Mouse (Mus musculus) CH12.LX (cell line): ENCODE measurements at regions not wholly inside any gene's neighbourhood (a gene's known extent, or its start where the extent isn't known, plus 50 kb on each side); places are given as distances from the start of the nearest gene placed in this dataset.

Source experiments
- DNase-seq: peaks from one replicate; pipeline ENCODE4 v3.0.0-alpha.2; 2013; ENCODE audit errors: extremely low read depth
- H3K27ac ChIP-seq: 2 replicates; pipeline ENCODE4 v1.5.1; 2012; ENCODE audit warnings: low read depth, mild to moderate bottlenecking, control low read depth, moderate library complexity; ENCODE audit not compliant: insufficient read depth
- H3K27me3 ChIP-seq: replicated peaks from 2 replicates; pipeline ENCODE3; 2012; ENCODE audit warnings: inconsistent platforms
- H3K36me3 ChIP-seq, 2 experiments: replicated peaks in 1 of 2; 2 replicates each; pipeline versions ENCODE3 to v1.6.1; 2012; ENCODE audit warnings: inconsistent platforms in 1 of 2, low read length in 1 of 2, mild to moderate bottlenecking in 1 of 2, mixed read lengths in 1 of 2, moderate library complexity in 1 of 2; ENCODE audit not compliant: control insufficient read depth in 1 of 2, insufficient read depth in 1 of 2
- H3K4me1 ChIP-seq, 2 experiments: 2 replicates each; pipeline ENCODE4 v1.6.1; 2012; ENCODE audit warnings: inconsistent platforms in 1 of 2, moderate library complexity in 1 of 2; ENCODE audit not compliant: insufficient read depth in 2 of 2, control insufficient read depth in 1 of 2
- H3K4me2 ChIP-seq: 2 replicates; pipeline ENCODE4 v1.6.1; 2012; ENCODE audit warnings: low read depth, mild to moderate bottlenecking, control low read depth; ENCODE audit not compliant: poor library complexity, insufficient read depth, severe bottlenecking
- H3K4me3 ChIP-seq, 3 experiments: fragments of 150-350 bp in 1 of 3; sonication (generic) in 1 of 3; replicated peaks in 1 of 3; 2 replicates each; pipeline versions ENCODE3 to v1.5.1; 2011 to 2012; ENCODE audit warnings: low read depth in 2 of 3, low read length in 2 of 3, mild to moderate bottlenecking in 2 of 3, moderate library complexity in 2 of 3, control low read depth in 1 of 3, improper control_type of control experiment in 1 of 3, inconsistent platforms in 1 of 3, mixed read lengths in 1 of 3; ENCODE audit not compliant: poor library complexity in 1 of 3
- H3K79me2 ChIP-seq: replicated peaks from 2 replicates; pipeline ENCODE4 v1.6.1; 2012; ENCODE audit warnings: mild to moderate bottlenecking, moderate library complexity; ENCODE audit not compliant: control insufficient read depth, poor library complexity, insufficient read depth, severe bottlenecking; ENCODE audit errors: extremely low read depth
- H3K9ac ChIP-seq: 2 replicates; pipeline ENCODE4 v1.6.1; 2012; ENCODE audit warnings: low read depth, mild to moderate bottlenecking, control low read depth, moderate library complexity; ENCODE audit not compliant: insufficient read depth
- H3K9me3 ChIP-seq: replicated peaks from 2 replicates; pipeline ENCODE3; 2012; ENCODE audit warnings: low read length, inconsistent platforms, mixed read lengths
- CHD2 ChIP-seq: IDR thresholded peaks from 2 replicates; pipeline ENCODE4 v1.6.1; 2011; ENCODE audit warnings: low read length, improper control_type of control experiment
- E2F4 ChIP-seq: IDR thresholded peaks from 2 replicates; pipeline ENCODE4 v1.6.1; 2011; ENCODE audit warnings: low read depth, low read length, improper control_type of control experiment; ENCODE audit not compliant: insufficient replicate concordance
- GABPA ChIP-seq: IDR thresholded peaks from 2 replicates; pipeline ENCODE4 v1.6.1; 2012; ENCODE audit warnings: low read depth, low read length, improper control_type of control experiment, inconsistent platforms; ENCODE audit not compliant: insufficient replicate concordance
- HCFC1 ChIP-seq: IDR thresholded peaks from 2 replicates; pipeline ENCODE4 v1.6.1; 2012; ENCODE audit warnings: low read depth, mild to moderate bottlenecking, inconsistent platforms, low read length, improper control_type of control experiment
- JUND ChIP-seq: conservative IDR thresholded peaks from 2 replicates; pipeline ENCODE4 v1.6.1; 2011; ENCODE audit warnings: low read depth, low read length, improper control_type of control experiment
- KAT2A ChIP-seq: IDR thresholded peaks from 2 replicates; pipeline ENCODE4 v1.6.1; 2012; ENCODE audit warnings: low read length, improper control_type of control experiment, inconsistent platforms; ENCODE audit not compliant: insufficient replicate concordance
- MAX ChIP-seq: IDR thresholded peaks from 2 replicates; pipeline ENCODE4 v1.6.1; 2011; ENCODE audit warnings: low read length, improper control_type of control experiment
- MAZ ChIP-seq: IDR thresholded peaks from 2 replicates; pipeline ENCODE4 v1.6.1; 2012; ENCODE audit warnings: low read depth, mild to moderate bottlenecking, inconsistent platforms, low read length, improper control_type of control experiment, moderate library complexity
- MYC ChIP-seq: IDR thresholded peaks from 2 replicates; pipeline ENCODE4 v1.6.1; 2011; ENCODE audit warnings: low read depth, mild to moderate bottlenecking, improper control_type of control experiment, low read length
- NELFE ChIP-seq: IDR thresholded peaks from 2 replicates; pipeline ENCODE4 v1.6.1; 2011; ENCODE audit warnings: low read depth, low read length, improper control_type of control experiment
- NRF1 ChIP-seq: IDR thresholded peaks from 2 replicates; pipeline ENCODE4 v1.6.1; 2014; ENCODE audit warnings: low read depth, mild to moderate bottlenecking, inconsistent platforms, low read length, improper control_type of control experiment, moderate library complexity
- RAD21 ChIP-seq: IDR thresholded peaks from 2 replicates; pipeline ENCODE4 v1.6.1; 2011; ENCODE audit warnings: low read depth, mild to moderate bottlenecking, low read length, improper control_type of control experiment, moderate library complexity
- SIN3A ChIP-seq: IDR thresholded peaks from 2 replicates; pipeline ENCODE4 v1.6.1; 2012; ENCODE audit warnings: low read length, improper control_type of control experiment, inconsistent platforms
- UBTF ChIP-seq: IDR thresholded peaks from 2 replicates; pipeline ENCODE4 v1.6.1; 2012; ENCODE audit warnings: low read depth, mild to moderate bottlenecking, inconsistent platforms, low read length, improper control_type of control experiment, moderate library complexity
- USF1 ChIP-seq: IDR thresholded peaks from 2 replicates; pipeline ENCODE4 v1.6.1; 2014; ENCODE audit warnings: low read depth, mild to moderate bottlenecking, inconsistent platforms, low read length, improper control_type of control experiment
- USF2 ChIP-seq: conservative IDR thresholded peaks from 2 replicates; pipeline ENCODE4 v1.6.1; 2011; ENCODE audit warnings: low read depth, low read length, improper control_type of control experiment
- ZC3H11A ChIP-seq: IDR thresholded peaks from 2 replicates; pipeline ENCODE4 v1.6.1; 2012; ENCODE audit warnings: low read depth, mild to moderate bottlenecking, inconsistent platforms, low read length, improper control_type of control experiment
- ZKSCAN1 ChIP-seq: IDR thresholded peaks from 2 replicates; pipeline ENCODE4 v1.6.1; 2012; ENCODE audit warnings: low read depth, inconsistent platforms, low read length, improper control_type of control experiment, borderline replicate concordance
- dilution Hi-C: fragments of 300-500 bp; cut with MboI; formaldehyde crosslinking; loops from 2 replicates; pipeline ENCODE4 v1.14.3; 2020; ENCODE audit warnings: low sequenced_read_pairs; ENCODE audit not compliant: extremely low pct_unique_long_range_greater_than_20kb, extremely low pct_ligation_motif_present
- in situ Hi-C: fragments of 300-500 bp; cut with MboI; formaldehyde crosslinking; loops from 3 replicates; pipeline ENCODE4 v1.14.3; 2019; ENCODE audit warnings: low sequenced_read_pairs, low pct_ligation_motif_present, low pct_unique_long_range_greater_than_20kb, mixed read lengths

DNA sequence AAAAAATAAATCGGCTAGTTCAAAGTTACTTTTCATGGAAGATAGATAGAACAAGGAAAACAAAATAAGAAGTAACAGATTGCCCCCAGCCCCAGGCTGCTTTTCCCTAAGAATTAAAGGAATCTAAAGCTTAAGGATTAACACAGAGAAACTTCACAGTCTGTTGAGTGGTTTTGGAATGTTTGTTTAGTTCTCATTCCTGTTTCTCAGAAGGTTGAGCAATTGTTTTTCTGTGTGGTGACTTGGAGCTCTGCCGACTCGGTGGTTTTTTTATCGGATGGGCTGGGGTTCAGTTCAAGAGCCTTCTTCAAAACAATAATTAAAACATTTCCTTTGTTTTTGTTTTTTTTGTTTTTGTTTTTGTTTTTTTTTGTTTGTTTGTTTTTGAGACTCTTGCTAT is 217.9 kb upstream of the Cdh6 start:
- no peak for DNase-seq
- dilution Hi-C loops (no loop called here), in situ Hi-C loops (no loop called here)
- no peak for TF ChIP-seq MAZ
- no peak for TF ChIP-seq KAT2A
- Histone ChIP-seq H3K4me3 (no peak overlapping the region), H3K79me2 (no peaks in the 10 kb centered on the region), H3K4me2 (no peak overlapping the region), H3K36me3 (no peaks in the 10 kb centered on the region), H3K27ac (no peak overlapping the region), H3K27me3 (no peaks in the 10 kb centered on the region), H3K4me1 (peaks cover 2 to 23% of the 10 kb centered on the region in 2 experiments; a peak in 3 of 4 replicates), H3K9ac (no peak overlapping the region), H3K9me3 (no peaks in the 10 kb centered on the region)

DNA sequence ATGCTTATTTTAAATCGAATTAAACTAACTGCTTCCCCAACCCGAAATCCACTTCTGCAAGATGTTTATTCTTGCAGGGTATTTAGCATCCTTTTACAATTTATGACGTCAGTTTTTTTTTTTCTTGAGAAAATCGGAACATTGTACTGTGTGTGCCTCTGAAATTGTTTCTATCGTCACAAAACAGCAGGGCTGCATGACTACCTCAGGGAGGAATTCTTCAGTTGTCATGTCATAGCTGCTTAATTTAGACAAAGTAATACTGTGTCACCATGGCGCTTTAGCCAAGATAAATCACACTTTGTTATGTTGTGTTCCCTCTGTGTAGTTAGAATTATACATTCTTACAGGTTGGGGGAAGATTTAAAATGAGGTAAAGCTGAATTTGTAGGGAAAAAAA is 211.3 kb upstream of the Cdh6 start:
- TF ChIP-seq UBTF, result no peak
- TF ChIP-seq GABPA, result no peak
- no peak for TF ChIP-seq CHD2
- TF ChIP-seq SIN3A, result no peak
- no peak for TF ChIP-seq ZKSCAN1
- no peak for TF ChIP-seq MAX
- TF ChIP-seq JUND, result no peak
- no peak for TF ChIP-seq NRF1
- no peak for TF ChIP-seq KAT2A
- TF ChIP-seq MYC, result no peak
- no peak for TF ChIP-seq NELFE
- no peak for TF ChIP-seq USF1
- no peaks in the 10 kb centered on the region for H3K79me2 ChIP-seq
- peaks cover 3 to 4% of the 10 kb centered on the region in 2 experiments; a peak in 3 of 4 replicates for H3K4me1 ChIP-seq
- in situ Hi-C loops (no loop called here), dilution Hi-C loops (no loop called here)
- no peak for DNase-seq
- H3K36me3 ChIP-seq, result no peaks in the 10 kb centered on the region
- no peaks in the 10 kb centered on the region for H3K9me3 ChIP-seq
- H3K9ac ChIP-seq, result no peak overlapping the region
- no peak overlapping the region for H3K27ac ChIP-seq
- H3K4me3 ChIP-seq, result no peak overlapping the region
- no peak overlapping the region for H3K4me2 ChIP-seq
- H3K27me3 ChIP-seq, result no peaks in the 10 kb centered on the region

DNA sequence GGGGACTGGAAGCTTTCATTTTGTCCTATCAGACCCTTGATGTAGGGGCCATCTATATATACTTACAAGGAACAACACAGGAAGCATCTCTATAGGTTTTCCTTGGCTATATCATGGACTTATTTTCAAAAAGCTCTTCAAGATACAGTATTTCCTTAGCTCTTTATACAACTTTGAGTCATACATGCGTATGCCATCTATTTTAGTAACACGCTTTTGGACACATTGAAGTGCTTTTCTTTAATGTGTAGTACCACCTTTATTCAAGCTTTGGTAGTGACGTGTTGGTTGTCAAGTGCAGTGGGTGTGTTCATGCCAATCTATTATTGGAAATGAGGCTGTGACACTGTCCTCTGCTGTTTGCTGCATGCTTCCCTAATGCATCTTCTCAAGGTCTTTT is 202.1 kb upstream of the Cdh6 start:
- Histone ChIP-seq H3K79me2 (no peaks in the 10 kb centered on the region), H3K9ac (no peak overlapping the region), H3K27me3 (no peaks in the 10 kb centered on the region), H3K4me1 (peaks cover 0 to 3% of the 10 kb centered on the region in 2 experiments; a peak in 1 of 4 replicates), H3K4me3 (no peak overlapping the region), H3K27ac (no peak overlapping the region), H3K9me3 (no peaks in the 10 kb centered on the region), H3K36me3 (no peaks in the 10 kb centered on the region), H3K4me2 (no peak overlapping the region)
- in situ Hi-C loops (no loop called here), dilution Hi-C loops (no loop called here)
- no peak for DNase-seq
- TF ChIP-seq USF2 (no peak), ZC3H11A (no peak), E2F4 (no peak), HCFC1 (no peak), RAD21 (no peak)
